Comparison of ENCODE assay signal across 16 mouse cellular contexts in the genomic region with DNA sequence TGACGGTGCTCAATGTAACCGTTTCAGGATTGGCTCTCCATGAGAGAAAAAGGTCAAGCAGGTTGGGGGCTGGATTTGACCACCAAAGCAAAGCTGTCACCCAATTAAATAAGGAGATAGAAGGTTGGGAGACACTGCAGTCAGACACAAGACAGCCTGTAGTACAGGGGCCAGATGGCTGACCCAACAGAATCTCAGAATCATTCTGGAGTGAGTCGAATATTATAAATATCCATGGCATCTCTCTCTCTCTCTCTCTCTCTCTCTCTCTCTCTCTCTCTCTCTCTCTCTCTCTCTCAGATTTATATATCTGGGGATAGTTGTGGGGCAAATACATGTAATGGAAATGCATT.
DNase-seq lines count a peak whose midpoint lies in the region; ATAC-seq and TF ChIP-seq lines count a peak whose summit lies in the region.
"Had no signal": no experiment of that assay in that cellular context is flagged by ENCODE, and none has a peak within 500 bp of the region (broad histone marks: within the 10 kb centered on the region; RNA-seq: fewer than 3 reads in every experiment).

No protein-coding gene starts in this region.

- DNase-seq in heart, adult 8-10 months (ENCODE audit: low spot score), result no peak
- DNase-seq in layer of hippocampus, adult 2 months (ENCODE audit: low spot score in 2 of 2), result no peak
- no peak for DNase-seq in layer of hippocampus, postnatal 10 days (ENCODE audit: low spot score in 2 of 2)
- no peak for DNase-seq in CH12.LX (ENCODE audit: extremely low read depth)
- DNase-seq in adrenal gland, postnatal 10 days, result no peak
- DNase-seq: cerebellum, adult 8-10 months had no signal

- H3K36me3 ChIP-seq in heart, embryonic 13.5 days, result no peaks in the 10 kb centered on the region
- H3K36me3 ChIP-seq in CH12.LX (replicated peaks in 1 of 2; ENCODE audit: control insufficient read depth in 1 of 2, insufficient read depth in 1 of 2, low read length in 1 of 2), result no peaks in the 10 kb centered on the region
- H3K36me3 ChIP-seq: embryonic facial prominence, embryonic 13.5 days; G1E; hindbrain, embryonic 12.5 days; stomach, embryonic 15.5 days had no signal

- no peak for TF ChIP-seq CTCF in layer of hippocampus, adult 2 months (conservative IDR thresholded peaks at IDR 0.05)
- no peak for TF ChIP-seq CTCF in CH12.LX (conservative IDR thresholded peaks at IDR 0.05 in 1 of 2, IDR thresholded peaks at IDR 0.05 in 1 of 2; ENCODE audit: low read depth in 2 of 2, low read length in 2 of 2)
- no peak for TF ChIP-seq CTCF in cortical plate, adult 2 months (IDR thresholded peaks at IDR 0.05; ENCODE audit: extremely low read depth, insufficient read depth, low read length)

- no peak for TF ChIP-seq POLR2A in CH12.LX (IDR thresholded peaks at IDR 0.05; ENCODE audit: low read depth, low read length)
- no peak for TF ChIP-seq POLR2A in cortical plate, adult 2 months (IDR thresholded peaks at IDR 0.05; ENCODE audit: extremely low read depth, insufficient read depth, low read length)

- H3K9ac ChIP-seq in heart, embryonic 13.5 days, result no peak overlapping the region
- H3K9ac ChIP-seq in CH12.LX (ENCODE audit: insufficient read depth, low read depth), result no peak overlapping the region
- H3K9ac ChIP-seq: embryonic facial prominence, embryonic 13.5 days; hindbrain, embryonic 12.5 days; liver, postnatal 0 days; stomach, embryonic 15.5 days had no signal

- 36% methylated on average over 3 of the region's 3 CpGs for WGBS in heart, embryonic 13.5 days

- no peak for TF ChIP-seq RAD21 in CH12.LX (IDR thresholded peaks at IDR 0.05; ENCODE audit: low read depth, low read length)

- peaks cover 23% of the 10 kb centered on the region for H3K4me1 ChIP-seq in heart, embryonic 13.5 days
- H3K4me1 ChIP-seq in CH12.LX (ENCODE audit: control insufficient read depth in 1 of 2, insufficient read depth in 2 of 2), result peaks cover 10 to 51% of the 10 kb centered on the region in 2 experiments
- H3K4me1 ChIP-seq in cortical plate, adult 2 months (ENCODE audit: control insufficient read depth, insufficient read depth, low read length), result peaks cover 2% of the 10 kb centered on the region
- H3K4me1 ChIP-seq: megakaryocyte, embryonic 14.5 days had no signal

- no peak overlapping the region for H3K4me3 ChIP-seq in heart, embryonic 13.5 days
- no peak overlapping the region for H3K4me3 ChIP-seq in layer of hippocampus, adult 2 months
- no peak overlapping the region for H3K4me3 ChIP-seq in CH12.LX (replicated peaks in 1 of 3; ENCODE audit: low read depth in 2 of 3, low read length in 2 of 3, poor library complexity in 1 of 3)
- H3K4me3 ChIP-seq in cortical plate, adult 2 months (ENCODE audit: insufficient read depth, low read length), result no peak overlapping the region
- H3K4me3 ChIP-seq: embryonic facial prominence, embryonic 13.5 days; hindbrain, embryonic 12.5 days; megakaryocyte, embryonic 14.5 days; stomach, embryonic 15.5 days had no signal

- H3K27ac ChIP-seq in heart, embryonic 13.5 days (replicated peaks), result peak overlapping the region; percentile 78
- peak overlapping the region; percentile 10; the same call in 1 of the 2 replicates for H3K27ac ChIP-seq in layer of hippocampus, adult 2 months
- no peak overlapping the region for H3K27ac ChIP-seq in CH12.LX (ENCODE audit: insufficient read depth, low read depth)
- peak overlapping the region; percentile 12; the same call in 1 of the 2 replicates for H3K27ac ChIP-seq in cortical plate, adult 2 months (ENCODE audit: insufficient read depth, low read length)
- H3K27ac ChIP-seq: embryonic facial prominence, embryonic 13.5 days; hindbrain, embryonic 12.5 days; stomach, embryonic 15.5 days had no signal

- no peak for ATAC-seq in heart, embryonic 13.5 days (ENCODE audit: extremely low read depth, insufficient number of reproducible peaks, low FRiP score, low TSS enrichment)
- ATAC-seq: inflammation-experienced regulatory T-cells, adult 6 months; midbrain, embryonic 16.5 days had no signal

- H3K4me2 ChIP-seq in heart, embryonic 13.5 days, result no peak overlapping the region
- peak overlapping the region; percentile 85 for H3K4me2 ChIP-seq in CH12.LX (ENCODE audit: insufficient read depth, low read depth, poor library complexity, severe bottlenecking)
- H3K4me2 ChIP-seq: embryonic facial prominence, embryonic 13.5 days; hindbrain, embryonic 12.5 days; stomach, embryonic 15.5 days had no signal

- H3K9me3 ChIP-seq in heart, embryonic 13.5 days, result no peaks in the 10 kb centered on the region
- H3K9me3 ChIP-seq in CH12.LX (replicated peaks; ENCODE audit: low read length), result no peaks in the 10 kb centered on the region
- H3K9me3 ChIP-seq: embryonic facial prominence, embryonic 13.5 days; G1E; hindbrain, embryonic 12.5 days; stomach, embryonic 15.5 days had no signal

- no peak for TF ChIP-seq EP300 in CH12.LX (IDR thresholded peaks at IDR 0.05; ENCODE audit: low read length)

- dilution Hi-C loops in CH12.LX (cut with MboI; ENCODE audit: extremely low pct_ligation_motif_present, extremely low pct_unique_long_range_greater_than_20kb, low sequenced_read_pairs), result no loop called here

- in situ Hi-C loops in CH12.LX (cut with MboI; ENCODE audit: low pct_ligation_motif_present, low pct_unique_long_range_greater_than_20kb, low sequenced_read_pairs), result no loop called here

- H3K79me2 ChIP-seq in CH12.LX (replicated peaks; ENCODE audit: control insufficient read depth, extremely low read depth, insufficient read depth, poor library complexity, severe bottlenecking), result no peaks in the 10 kb centered on the region

- no peaks in the 10 kb centered on the region for H3K27me3 ChIP-seq in heart, embryonic 13.5 days (replicated peaks)
- no peaks in the 10 kb centered on the region for H3K27me3 ChIP-seq in CH12.LX (replicated peaks)
- H3K27me3 ChIP-seq: embryonic facial prominence, embryonic 13.5 days; hindbrain, embryonic 12.5 days; megakaryocyte, embryonic 14.5 days; stomach, embryonic 15.5 days had no signal

TF ChIP-seq in CH12.LX, 34 proteins besides CTCF, POLR2A, EP300 and RAD21:
- TF ChIP-seq MAZ (IDR thresholded peaks at IDR 0.05; ENCODE audit: low read depth, low read length) (no peak), BHLHE40 (IDR thresholded peaks at IDR 0.05; ENCODE audit: low read depth, low read length) (no peak), RCOR1 (conservative IDR thresholded peaks at IDR 0.05; ENCODE audit: low read depth, low read length) (no peak), KAT2A (IDR thresholded peaks at IDR 0.05; ENCODE audit: insufficient replicate concordance, low read length) (no peak), MEF2A (IDR thresholded peaks at IDR 0.05; ENCODE audit: borderline replicate concordance, low read depth, low read length) (no peak), SIN3A (IDR thresholded peaks at IDR 0.05; ENCODE audit: low read length) (no peak), NELFE (IDR thresholded peaks at IDR 0.05; ENCODE audit: low read depth, low read length) (no peak), JUND (conservative IDR thresholded peaks at IDR 0.05; ENCODE audit: low read depth, low read length) (no peak), MAX (IDR thresholded peaks at IDR 0.05; ENCODE audit: low read length) (no peak), ZNF384 (IDR thresholded peaks at IDR 0.05; ENCODE audit: low read depth, low read length) (no peak), USF2 (conservative IDR thresholded peaks at IDR 0.05; ENCODE audit: low read depth, low read length) (no peak), PAX5 (IDR thresholded peaks at IDR 0.05; ENCODE audit: low read length) (no peak)
